Mouse (Mus musculus): Measurements from ENCODE around the gene Hist1h2bn.
"Not testable (repeated sequence)": the region's sequence is repeated elsewhere in the genome, so short reads cannot be mapped to it uniquely, and the experiment has no call there.

Gene Hist1h2bn

DNA sequence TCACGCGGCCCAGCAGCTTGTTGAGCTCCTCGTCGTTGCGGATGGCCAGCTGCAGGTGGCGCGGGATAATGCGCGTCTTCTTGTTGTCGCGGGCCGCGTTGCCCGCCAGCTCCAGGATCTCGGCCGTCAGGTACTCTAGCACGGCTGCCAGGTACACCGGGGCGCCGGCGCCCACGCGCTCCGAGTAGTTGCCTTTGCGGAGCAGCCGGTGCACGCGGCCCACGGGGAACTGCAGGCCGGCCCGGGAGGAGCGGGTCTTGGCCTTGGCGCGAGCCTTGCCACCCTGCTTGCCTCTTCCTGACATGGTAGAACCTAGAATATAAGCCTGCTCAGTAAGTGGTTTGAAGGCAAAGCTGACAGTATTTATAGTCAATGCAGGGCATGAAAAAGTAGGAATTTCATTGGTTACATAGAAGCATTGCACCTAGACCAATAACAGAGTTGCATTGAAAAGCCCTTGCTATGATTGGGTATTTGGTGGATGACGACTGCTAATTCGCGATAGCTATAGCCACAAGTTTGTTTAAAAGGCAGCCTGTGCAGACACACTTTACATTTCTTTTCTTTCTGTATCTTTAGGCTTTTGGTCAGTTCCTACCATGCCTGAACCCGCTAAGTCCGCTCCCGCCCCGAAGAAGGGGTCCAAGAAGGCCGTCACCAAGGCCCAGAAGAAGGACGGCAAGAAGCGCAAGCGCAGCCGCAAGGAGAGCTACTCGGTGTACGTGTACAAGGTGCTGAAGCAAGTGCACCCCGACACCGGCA is at the start of gene Hist1h2bn, which contains the start of gene Hist1h2ak:
Gene Hist1h2bn (plus strand): TSS at position 600 of the 762 bp plus-strand sequence.
Gene Hist1h2ak (minus strand): TSS at position 304 of the 762 bp plus-strand sequence.
- peak; percentile 98 for DNase-seq (ENCODE audit: low read depth, low spot score)

DNA sequence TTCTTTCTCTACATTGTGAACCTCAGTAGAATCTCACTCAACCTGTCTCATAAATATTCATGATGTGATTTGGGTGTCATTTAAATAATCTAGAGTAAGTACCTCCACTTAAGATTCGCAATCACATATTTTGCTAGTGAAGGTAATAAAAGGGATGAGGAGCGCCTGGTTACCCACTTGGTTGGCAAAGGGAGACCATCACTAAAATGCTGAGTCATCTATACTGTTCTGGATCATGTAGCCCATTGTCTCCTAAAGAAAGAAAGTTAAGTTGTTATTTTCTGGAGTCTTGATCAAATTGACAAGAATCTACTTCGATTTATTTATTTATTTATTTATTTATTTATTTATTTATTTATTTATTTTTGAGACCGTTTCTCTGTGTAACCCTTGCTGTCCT is 47.3 kb upstream of the Hist1h2bn start:
- DNase-seq (ENCODE audit: low read depth, low spot score) = no peak

DNA sequence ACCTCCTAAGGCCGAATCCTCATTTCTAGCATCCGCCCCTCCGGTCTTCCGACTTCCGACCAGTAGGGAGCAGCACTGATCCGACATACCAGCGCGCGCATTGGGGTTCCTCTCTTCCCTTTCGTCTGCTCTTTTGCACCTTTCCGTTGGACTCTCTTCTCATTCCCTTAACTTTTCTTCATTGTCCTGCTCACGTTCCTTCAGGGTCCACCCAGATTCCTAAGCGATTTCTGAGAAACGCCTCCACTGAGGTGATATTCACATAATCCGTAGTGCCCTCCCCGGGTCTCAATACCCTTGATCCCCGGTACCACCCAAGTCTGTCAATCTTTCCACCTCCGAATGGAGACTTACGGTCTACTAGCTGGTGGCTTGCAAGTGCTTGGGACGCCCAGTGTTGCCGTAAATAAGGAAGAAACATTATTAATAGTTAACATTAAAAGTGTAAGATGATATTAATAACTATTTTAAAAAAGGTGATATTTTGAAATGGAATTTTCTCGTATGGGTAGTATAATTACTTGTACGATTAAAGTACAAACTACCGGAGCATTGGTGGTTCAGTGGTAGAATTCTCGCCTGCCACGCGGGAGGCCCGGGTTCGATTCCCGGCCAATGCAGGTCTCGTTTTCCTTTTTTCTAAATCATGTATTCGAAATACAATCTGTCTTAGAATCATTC is 43.8 kb upstream of the Hist1h2bn start:
- DNase-seq (ENCODE audit: low read depth, low spot score) = peak; percentile 93

DNA sequence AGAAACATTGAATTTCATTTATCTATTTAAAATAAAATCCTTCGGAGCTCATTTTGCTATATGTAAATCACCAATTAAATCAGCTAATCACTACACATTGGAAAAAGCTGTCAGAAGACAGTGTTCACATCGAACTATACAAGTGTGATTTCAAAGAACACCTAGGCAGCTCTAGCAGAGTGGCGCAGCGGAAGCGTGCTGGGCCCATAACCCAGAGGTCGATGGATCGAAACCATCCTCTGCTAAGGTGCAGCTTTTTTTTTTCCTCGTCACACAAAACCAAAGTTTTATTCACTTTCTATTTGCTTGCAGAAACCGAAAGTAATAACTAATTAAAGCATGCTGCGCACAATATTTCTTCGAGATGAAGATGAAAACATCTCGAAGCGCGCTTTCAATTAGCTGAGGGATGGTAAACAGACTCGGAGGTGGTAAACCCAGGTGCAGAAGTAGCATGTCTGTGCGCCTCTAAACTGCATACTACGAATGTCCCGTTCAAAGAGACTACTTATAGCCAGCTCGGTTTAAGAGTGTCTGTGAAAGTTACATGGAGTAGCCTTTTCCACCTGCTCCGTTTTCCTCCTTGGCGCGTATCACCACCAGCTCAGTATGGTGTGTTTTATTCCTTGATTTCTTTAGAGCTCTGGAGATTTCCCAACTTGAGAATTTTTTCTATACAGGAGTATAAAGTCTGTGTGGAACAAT is 43.0 kb upstream of the Hist1h2bn start:
- DNase-seq (ENCODE audit: low read depth, low spot score) = peak; percentile 77

DNA sequence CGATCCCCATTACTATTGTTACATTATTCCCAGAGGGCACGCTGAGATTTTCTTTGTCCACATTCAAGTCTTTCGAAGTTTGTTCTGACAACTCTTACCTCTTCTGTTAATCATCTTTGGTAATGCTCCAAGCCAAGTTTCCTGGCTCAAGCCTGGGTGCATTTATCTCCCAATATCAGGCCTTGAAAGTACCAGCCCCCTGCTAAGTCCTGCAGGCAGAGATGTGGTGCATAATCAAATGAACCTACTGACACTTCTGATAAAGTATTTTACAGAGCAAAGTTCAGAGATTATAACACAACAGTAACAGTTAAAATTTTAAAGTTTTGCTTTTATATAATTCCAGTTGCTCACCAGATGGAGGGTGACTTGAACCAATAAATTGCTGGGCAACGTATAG is 42.2 kb upstream of the Hist1h2bn start:
- no peak for DNase-seq (ENCODE audit: low read depth, low spot score)

DNA sequence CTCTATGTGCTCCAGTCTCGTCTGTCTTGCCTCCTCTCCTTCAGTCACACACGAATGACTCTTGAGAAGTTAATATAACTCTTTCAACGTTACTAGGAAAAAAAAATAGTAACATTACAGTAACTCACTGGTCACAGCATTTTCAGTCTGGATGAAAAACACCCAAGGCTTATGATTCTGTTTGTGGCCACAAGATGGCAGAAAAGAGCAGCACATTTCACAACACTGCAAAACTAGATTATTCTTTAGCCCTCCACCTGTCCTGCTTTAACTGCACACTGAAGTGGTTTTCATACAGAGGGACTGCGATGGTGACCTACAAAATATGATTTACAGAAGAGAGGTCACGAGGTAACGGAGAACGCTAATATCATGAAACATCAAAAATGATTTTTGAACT is 39.2 kb upstream of the Hist1h2bn start:
- DNase-seq (ENCODE audit: low read depth, low spot score) = peak; percentile 85

DNA sequence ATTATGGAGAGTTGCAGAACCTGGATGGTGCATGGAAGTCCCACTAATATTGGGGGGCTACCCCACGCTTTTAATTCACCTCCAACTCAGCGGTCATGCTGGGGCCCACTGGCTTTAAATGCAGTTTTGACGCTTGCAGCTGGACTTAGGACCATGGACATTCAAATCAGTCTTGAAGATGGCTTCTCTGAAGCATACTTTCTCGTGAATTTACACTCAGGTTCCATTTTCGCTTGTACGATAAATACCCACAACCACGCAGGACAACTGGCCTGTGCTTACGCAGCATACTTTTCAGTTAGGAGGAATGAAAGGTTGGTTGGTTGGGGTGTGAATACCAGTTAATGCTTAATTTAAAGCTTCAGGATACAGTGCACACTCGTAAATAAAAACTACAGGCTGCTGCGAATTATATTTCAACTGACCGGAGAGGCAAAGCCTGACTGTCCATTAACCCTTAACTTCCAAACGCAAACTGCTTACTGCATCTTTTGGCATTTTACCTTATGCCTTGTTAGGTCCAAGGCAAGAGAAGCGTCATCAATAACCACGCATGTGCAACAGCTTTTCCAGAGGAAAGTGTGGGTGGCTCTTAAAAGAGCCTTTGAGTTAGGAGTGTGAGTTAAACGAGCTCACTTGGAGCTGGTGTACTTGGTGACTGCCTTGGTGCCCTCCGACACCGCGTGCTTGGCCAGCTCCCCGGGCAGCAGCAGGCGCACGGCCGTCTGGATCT is 38.6 kb upstream of the Hist1h2bn start:
- DNase-seq (ENCODE audit: low read depth, low spot score) = peak; percentile 74

DNA sequence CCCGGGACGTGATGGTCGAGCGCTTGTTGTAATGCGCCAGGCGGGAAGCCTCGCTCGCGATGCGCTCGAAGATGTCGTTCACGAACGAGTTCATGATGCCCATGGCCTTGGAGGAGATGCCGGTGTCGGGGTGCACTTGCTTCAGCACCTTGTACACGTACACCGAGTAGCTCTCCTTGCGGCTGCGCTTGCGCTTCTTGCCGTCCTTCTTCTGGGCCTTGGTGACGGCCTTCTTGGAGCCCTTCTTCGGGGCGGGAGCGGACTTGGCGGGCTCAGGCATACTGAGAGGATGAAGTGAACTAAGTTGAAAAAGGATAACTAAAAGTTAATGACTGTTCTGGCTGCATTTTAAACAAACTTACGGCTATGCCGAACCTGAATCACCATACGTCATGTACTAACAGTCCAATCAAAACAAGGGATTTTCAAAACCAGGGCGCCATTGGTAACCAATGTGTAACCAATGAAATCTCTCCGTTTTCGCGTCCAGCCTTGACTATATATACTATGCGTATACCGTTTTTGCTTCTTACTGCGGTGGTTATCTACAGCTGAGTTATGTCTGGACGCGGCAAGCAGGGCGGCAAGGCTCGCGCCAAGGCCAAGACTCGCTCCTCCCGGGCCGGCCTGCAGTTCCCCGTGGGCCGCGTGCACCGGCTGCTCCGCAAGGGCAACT is 37.9 kb upstream of the Hist1h2bn start, which contains the start of the genes Hist1h2bl and Hist1h2ai:
Gene Hist1h2bl (minus strand): TSS at position 280 of the 676 bp plus-strand sequence.
Gene Hist1h2ai (plus strand): TSS at position 559 of the 676 bp plus-strand sequence.
- peak; percentile 97 for DNase-seq (ENCODE audit: low read depth, low spot score)

DNA sequence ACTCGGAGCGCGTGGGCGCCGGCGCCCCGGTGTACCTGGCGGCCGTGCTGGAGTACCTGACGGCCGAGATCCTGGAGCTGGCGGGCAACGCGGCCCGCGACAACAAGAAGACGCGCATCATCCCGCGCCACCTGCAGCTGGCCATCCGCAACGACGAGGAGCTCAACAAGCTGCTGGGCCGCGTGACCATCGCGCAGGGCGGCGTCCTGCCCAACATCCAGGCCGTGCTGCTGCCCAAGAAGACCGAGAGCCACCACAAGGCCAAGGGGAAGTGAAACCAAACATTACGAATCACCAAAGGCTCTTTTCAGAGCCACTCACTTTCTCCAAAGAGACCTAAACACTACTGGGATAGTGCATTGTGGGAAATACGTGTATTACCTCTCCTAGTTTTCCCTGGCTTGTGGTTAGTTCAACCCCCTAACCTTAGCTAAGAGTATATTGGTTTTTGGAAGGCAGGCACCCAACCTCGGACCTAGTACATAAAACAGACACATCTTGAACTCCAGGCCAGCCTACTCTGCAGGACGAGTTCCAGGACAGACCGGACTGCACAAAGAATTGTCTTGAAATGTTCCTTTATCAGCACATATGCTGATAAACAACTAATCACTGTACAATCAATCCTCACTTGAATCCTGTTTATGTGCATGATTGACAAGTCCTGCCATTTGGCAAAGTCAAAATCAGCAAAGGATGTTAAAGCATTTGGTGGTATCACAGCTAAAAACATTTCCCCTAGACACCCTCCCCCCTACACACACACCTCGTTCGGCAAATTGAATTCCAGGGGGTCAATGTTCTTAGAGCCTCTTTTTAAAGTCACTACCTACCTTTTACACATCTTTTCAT is 37.2 kb upstream of the Hist1h2bn start:
- DNase-seq (ENCODE audit: low read depth, low spot score) = peak; percentile 32

DNA sequence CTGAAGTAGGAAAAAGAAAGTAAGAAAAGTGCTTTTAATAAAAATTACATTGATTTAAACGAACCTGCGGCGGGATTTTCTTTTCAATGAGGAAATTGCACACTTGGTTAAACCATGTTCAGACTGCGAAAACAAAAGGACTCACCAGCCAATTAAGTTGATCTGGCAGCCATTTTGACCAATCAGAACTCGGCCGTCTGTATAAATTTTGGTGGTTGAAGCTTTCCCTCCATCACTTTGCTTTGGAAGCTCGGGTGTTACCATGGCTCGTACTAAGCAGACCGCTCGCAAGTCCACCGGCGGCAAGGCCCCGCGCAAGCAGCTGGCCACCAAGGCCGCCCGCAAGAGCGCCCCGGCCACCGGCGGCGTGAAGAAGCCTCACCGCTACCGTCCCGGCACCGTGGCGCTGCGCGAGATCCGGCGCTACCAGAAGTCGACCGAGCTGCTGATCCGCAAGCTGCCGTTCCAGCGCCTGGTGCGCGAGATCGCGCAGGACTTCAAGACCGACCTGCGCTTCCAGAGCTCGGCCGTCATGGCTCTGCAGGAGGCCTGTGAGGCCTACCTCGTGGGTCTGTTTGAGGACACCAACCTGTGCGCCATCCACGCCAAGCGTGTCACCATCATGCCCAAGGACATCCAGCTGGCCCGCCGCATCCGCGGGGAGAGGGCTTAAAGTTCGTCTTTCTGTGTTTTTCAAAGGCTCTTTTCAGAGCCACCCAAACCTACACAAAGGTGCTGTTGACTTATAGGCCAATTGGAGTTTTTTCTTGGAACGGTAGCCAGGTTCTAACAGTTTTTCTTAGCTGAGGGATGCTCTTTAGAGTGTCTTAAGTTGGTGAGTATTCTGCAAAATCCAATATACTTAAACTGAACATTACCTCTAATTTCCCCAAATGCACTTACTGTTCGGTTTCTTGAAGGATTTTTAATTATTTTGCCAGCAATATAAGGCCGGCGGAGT is 36.2 kb upstream of the Hist1h2bn start, which contains the start of gene Hist1h3h:
Gene Hist1h3h (plus strand): TSS at position 263 of the 961 bp plus-strand sequence.
- peak; percentile 97 for DNase-seq (ENCODE audit: low read depth, low spot score)

DNA sequence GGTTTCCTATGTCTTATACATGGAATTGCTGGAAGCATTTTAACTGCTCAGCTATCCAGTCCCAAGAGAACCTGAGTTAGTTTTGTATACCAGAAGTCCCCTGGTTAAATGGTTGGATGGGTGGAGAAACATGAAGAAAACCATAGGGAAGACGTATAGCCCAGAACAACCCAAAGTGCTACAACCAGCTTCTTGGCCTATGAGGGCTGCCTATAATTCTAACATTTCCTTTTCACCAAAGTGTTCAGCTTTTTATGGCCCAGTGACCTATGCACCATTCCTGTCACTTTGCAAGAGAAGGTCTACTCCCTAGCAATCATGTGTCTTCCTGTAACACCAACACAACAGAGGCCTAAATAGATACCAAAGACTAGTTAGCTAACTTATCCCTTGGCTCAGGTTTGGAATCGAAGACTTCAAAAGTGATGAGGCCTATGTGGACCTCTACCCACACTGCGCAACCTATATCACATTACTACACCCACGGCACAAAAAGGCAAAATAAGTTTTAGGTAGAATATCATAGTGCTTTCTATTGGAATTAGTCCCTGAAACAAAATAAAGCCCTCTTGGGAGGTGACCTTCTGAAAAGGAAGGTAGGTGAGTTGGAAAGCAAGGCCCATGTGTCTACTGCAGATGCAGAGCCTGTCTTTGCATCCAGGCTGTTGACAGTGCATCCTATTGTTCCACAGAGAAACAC is 35.4 kb upstream of the Hist1h2bn start:
- no peak for DNase-seq (ENCODE audit: low read depth, low spot score)

DNA sequence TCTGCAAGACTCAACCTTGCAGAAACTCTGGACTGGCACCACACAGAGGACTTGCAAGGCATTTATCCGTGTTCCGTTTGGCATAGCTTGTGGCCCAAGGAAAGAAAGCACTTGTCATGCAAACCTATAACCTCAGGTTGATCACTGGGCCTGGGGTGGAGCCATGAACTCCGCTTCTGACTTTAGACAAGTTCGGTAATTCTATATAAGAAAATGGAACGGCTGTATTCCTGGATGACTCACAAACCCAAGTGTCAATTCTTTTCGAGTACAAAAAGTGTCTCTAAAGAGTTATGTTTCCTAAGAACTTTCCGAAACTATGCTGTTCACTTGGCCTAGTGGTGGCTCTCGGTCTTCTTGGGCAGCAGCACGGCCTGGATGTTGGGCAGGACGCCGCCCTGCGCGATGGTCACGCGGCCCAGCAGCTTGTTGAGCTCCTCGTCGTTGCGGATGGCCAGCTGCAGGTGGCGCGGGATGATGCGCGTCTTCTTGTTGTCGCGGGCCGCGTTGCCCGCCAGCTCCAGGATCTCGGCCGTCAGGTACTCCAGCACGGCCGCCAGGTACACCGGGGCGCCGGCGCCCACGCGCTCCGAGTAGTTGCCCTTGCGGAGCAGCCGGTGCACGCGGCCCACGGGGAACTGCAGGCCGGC is 32.7 kb upstream of the Hist1h2bn start:
- not testable (repeated sequence) for DNase-seq (ENCODE audit: low read depth, low spot score)

DNA sequence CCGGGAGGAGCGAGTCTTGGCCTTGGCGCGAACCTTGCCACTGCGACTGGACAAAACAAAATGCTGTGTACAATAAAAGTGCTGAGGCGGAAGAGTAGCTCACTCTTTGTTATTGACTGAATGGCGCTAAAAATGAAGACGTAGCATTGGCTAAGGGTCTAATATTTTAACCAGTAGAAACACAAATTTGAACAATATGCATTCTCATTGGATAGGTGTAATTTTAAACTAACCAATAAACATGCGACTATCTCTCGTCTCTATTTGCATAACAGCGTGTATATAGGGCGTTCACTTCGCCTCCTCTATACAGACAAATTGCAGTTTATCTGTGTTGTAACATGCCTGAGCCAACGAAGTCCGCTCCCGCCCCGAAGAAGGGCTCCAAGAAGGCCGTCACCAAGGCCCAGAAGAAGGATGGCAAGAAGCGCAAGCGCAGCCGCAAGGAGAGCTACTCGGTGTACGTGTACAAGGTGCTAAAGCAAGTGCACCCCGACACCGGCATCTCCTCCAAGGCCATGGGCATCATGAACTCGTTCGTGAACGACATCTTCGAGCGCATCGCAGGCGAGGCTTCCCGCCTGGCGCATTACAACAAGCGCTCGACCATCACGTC is 32.1 kb upstream of the Hist1h2bn start, which contains the start of gene Hist1h2bm:
Gene Hist1h2bm (plus strand): TSS at position 288 of the 616 bp plus-strand sequence.
- DNase-seq (ENCODE audit: low read depth, low spot score) = peak; percentile 96

DNA sequence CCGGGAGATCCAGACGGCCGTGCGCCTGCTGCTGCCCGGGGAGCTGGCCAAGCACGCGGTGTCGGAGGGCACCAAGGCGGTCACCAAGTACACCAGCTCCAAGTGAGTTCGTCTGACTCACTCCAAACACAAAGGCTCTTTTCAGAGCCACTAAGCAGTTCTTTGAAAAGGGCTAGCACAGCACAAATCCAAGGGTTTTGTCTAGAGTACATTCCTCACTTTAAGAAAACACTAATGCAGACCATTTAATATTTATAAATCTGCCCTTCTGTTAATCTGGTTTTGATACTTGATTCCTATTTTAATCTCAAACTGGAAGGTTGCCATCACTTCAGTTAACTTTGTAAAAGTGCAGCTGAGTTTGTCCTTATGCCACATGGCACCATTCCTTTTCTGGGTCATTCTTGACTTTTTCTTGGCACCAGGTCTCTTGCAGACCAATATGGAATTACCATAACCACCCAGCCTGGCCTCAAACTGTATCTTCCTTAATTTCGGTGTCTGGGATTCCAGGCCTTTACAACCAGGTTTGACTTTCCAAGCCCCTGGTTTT is 31.5 kb upstream of the Hist1h2bn start:
- no peak for DNase-seq (ENCODE audit: low read depth, low spot score)

DNA sequence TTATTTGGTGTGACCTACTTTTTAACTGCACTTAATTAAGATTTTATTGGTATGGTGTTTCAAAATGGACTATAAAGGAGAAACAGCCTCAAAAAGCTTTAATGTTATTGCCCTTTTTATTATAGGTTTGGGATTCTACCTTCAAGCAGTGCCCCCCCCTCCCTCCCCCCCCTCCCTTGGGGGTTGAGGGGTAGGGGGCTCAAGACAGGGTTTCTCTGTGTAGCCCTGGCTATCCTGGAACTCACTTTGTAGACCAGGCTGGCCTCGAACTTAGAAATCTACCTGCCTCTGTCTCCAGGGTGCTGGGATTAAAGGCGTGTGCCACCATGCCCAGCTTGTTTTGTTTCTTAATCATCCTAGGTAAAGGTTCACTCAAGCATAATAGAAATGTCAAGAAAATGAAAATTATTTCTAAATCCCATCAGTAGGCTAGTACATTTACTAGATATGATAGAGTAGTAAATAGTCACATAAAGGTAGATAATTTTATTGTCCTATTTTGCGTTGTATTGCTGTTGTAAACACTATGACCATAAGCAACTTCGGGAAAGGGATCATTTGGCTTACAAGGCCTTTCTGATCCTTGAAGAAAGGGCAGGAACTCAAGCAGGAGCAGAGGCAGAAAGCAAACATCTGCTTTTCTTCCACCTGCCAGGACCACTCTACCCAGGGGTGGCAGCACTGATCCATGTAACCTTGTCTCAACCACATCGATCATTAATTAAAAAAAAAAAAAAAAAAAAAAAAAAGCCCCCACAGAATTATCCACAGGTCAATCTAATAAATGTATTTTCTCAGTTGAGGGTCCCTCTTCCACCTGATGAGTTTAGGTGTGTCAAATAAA is 30.7 kb upstream of the Hist1h2bn start:
- no peak for DNase-seq (ENCODE audit: low read depth, low spot score)
